Mouse (Mus musculus): ENCODE measurements around the gene Adamts7.

DNA sequence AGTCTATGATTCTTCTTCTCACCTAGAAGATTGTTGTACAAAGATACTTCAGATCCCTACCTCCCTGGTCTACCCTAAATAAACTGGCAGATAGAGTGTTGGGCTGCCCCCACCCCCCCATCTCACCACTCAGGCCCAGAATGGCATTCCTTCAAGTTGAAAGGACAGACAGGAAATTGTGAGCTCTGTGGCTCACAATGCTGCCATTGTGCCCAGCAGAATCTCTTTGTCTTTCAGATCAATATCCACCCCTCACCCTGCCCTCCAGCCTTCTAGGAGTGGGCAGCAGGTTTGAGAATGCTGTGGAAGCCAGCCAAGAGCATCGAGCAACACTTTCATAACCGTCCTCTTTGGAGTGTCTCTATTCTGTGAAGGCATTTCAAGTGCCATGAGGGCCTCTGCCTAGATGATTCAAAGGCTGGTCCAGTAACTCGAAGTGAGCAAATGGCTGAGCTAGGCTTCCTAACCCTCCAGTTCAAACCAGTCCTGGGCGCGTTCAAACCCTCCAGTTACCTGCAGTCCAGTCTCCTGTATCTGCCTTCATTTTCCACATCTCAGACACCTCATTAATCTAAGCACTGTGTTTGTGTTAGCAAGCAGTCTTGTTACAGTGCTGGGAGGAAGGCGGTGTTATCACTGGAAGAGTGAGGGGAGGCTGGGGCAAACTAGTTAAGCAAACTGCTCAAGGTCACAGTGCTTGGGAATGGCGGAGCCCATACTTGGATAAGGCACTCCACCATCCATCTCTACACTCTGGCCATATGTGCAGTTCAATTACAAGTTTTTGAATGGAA lies 29.1 kb upstream of the Adamts7 start:
- no peak for TF ChIP-seq CTCF (conservative IDR thresholded peaks at IDR 0.05; ENCODE audit: low read length)
- no peak for TF ChIP-seq POU5F1 (IDR thresholded peaks at IDR 0.05; ENCODE audit: borderline replicate concordance, low read length)

All from E14TG2a.4 (cell line).